Mouse (Mus musculus) cerebellum, adult 2 months (tissue): Measurements from ENCODE around the gene Zfp609. TPM values are rescaled to one million over a fixed set of nuclear protein-coding genes. Genes with fewer than 3 reads are reported as not detected.
A peak's percentile ranks its signal among the peaks of the same experiment; 100 is the strongest.

Experiments
- DNase-seq, 2 experiments: peaks; one replicate each; pipeline ENCODE4 v3.0.0; 2021
- H3K27ac ChIP-seq: fragments of 200-500 bp; 2 replicates; pipeline ENCODE4 v1.5.1; 2012; ENCODE audit warnings: low read length, control low read depth, inconsistent platforms; ENCODE audit not compliant: insufficient read depth
- H3K27me3 ChIP-seq: fragments of 200-500 bp; 2 replicates; pipeline ENCODE4 v1.6.1; 2012; ENCODE audit warnings: inconsistent platforms, mild to moderate bottlenecking, low read length, moderate library complexity; ENCODE audit not compliant: control insufficient read depth, insufficient read depth
- H3K4me1 ChIP-seq: fragments of 200-500 bp; 2 replicates; pipeline ENCODE4 v1.6.1; 2011; ENCODE audit warnings: low read length; ENCODE audit not compliant: control insufficient read depth, insufficient read depth
- H3K4me3 ChIP-seq: fragments of 200-500 bp; replicated peaks from 2 replicates; pipeline ENCODE3; 2011; ENCODE audit warnings: mild to moderate bottlenecking, low read depth, low read length, control low read depth; ENCODE audit not compliant: insufficient read depth
- CTCF ChIP-seq: fragments of 200-500 bp; IDR thresholded peaks from 2 replicates; pipeline ENCODE4 v1.5.1; 2011; ENCODE audit warnings: low read depth, mild to moderate bottlenecking, control low read depth, low read length, moderate library complexity, borderline replicate concordance; ENCODE audit not compliant: insufficient read depth
- POLR2A ChIP-seq: fragments of 200-500 bp; IDR thresholded peaks from 2 replicates; pipeline ENCODE4 v1.6.1; 2011; ENCODE audit warnings: low read length, control low read depth, borderline replicate concordance; ENCODE audit not compliant: insufficient read depth
- WGBS: fragments of 180-500 bp; shearing (Covaris S2); methylation state at CpG from one replicate; pipeline ENCODE4 v1.1.7; 2018; 5-methylcytosine and 5-hydroxymethylcytosine counted together
- polyA plus RNA-seq: library from polyadenylated mRNA; depleted of rRNA; stranded (reverse); fragments of >200 nt; gene quantifications from 2 replicates; pipeline ENCODE4 v1.2.3, GENCODE M21; 2012

The Zfp609 gene
- polyA plus RNA-seq, 1 experiment: 19.2 TPM

GRCm38 (mm10) chr9:65755673-65756375, 71.5 kb downstream of the Zfp609 start:
- H3K4me1 ChIP-seq: peaks cover 8% of the 10 kb centered on the region
- no peak for DNase-seq
- WGBS: 77% methylated on average over 7 of the region's 7 CpGs
- no peaks in the 10 kb centered on the region for H3K27me3 ChIP-seq
- no peak overlapping the region for H3K4me3 ChIP-seq
- TF ChIP-seq CTCF (no peak), POLR2A (no peak)
- H3K27ac ChIP-seq: no peak overlapping the region

GRCm38 (mm10) chr9:65755164-65755563, 72.2 kb downstream of the Zfp609 start:
- Histone ChIP-seq H3K4me3 (no peak overlapping the region), H3K4me1 (peaks cover 5% of the 10 kb centered on the region), H3K27ac (no peak overlapping the region), H3K27me3 (no peaks in the 10 kb centered on the region)
- DNase-seq: no peak
- 92% methylated on average over 1 of the region's 1 CpGs for WGBS
- TF ChIP-seq CTCF: no peak
- no peak for TF ChIP-seq POLR2A

- no peak for DNase-seq
- no peak overlapping the region for H3K27ac ChIP-seq
These were observed 74.7 kb downstream of the Zfp609 start for GRCm38 (mm10) chr9:65752632-65753031.

GRCm38 (mm10) chr9:65751906-65752305, 75.5 kb downstream of the Zfp609 start:
- no peaks in the 10 kb centered on the region for H3K27me3 ChIP-seq
- TF ChIP-seq POLR2A (no peak), CTCF (no peak)
- DNase-seq: no peak
- 93% methylated on average over 7 of the region's 7 CpGs for WGBS
- H3K27ac ChIP-seq: no peak overlapping the region
- peaks cover 3% of the 10 kb centered on the region; the same call in 1 of the 2 replicates for H3K4me1 ChIP-seq
- H3K4me3 ChIP-seq: no peak overlapping the region

More at GRCm38 (mm10) chr9:65752632-65753031, 74.7 kb downstream of the Zfp609 start:
- WGBS: 98% methylated on average over 3 of the region's 3 CpGs
- TF ChIP-seq CTCF: peak; percentile 15; the same call in 1 of the 2 replicates
- no peak for TF ChIP-seq POLR2A
- Histone ChIP-seq H3K4me1 (peaks cover 3% of the 10 kb centered on the region; the same call in 1 of the 2 replicates), H3K4me3 (no peak overlapping the region), H3K27me3 (no peaks in the 10 kb centered on the region)

- H3K27ac ChIP-seq: no peak overlapping the region
- TF ChIP-seq CTCF: no peak
- no peak for TF ChIP-seq POLR2A
These were observed 79.3 kb downstream of the Zfp609 start for GRCm38 (mm10) chr9:65748102-65748501.

DNA sequence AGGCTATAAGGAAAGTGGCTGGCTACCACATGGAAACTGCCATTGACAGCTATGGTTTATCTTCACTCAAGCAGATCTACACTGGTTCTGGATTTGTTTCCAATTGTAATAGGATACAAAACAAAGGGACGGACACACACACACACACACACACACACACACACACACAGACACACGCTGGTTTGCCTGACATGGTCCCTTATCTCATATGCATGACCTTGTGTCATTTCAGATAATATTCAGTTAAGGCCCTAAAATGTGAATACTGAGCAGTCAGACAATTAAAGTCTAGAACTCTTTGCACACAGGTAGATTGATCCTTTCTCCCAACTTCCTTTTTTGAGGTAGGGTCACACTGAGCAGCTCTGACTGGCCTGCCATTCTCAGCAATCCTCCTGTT, 80.9 kb downstream of the Zfp609 start:
- Histone ChIP-seq H3K4me1 (peaks cover 21% of the 10 kb centered on the region; the same call in 1 of the 2 replicates), H3K27ac (no peak overlapping the region)
- 90% methylated on average over 2 of the region's 2 CpGs for WGBS

More at GRCm38 (mm10) chr9:65748102-65748501, 79.3 kb downstream of the Zfp609 start:
- peaks cover 21% of the 10 kb centered on the region; the same call in 1 of the 2 replicates for H3K4me1 ChIP-seq
- peak in 1 of 2 experiments; percentile 45 for DNase-seq
- 3% methylated on average over 4 of the region's 4 CpGs for WGBS
- H3K27me3 ChIP-seq: no peaks in the 10 kb centered on the region
- H3K4me3 ChIP-seq: no peak overlapping the region

GRCm38 (mm10) chr9:65745456-65745855, 81.9 kb downstream of the Zfp609 start:
- Histone ChIP-seq H3K4me3 (no peak overlapping the region), H3K27me3 (no peaks in the 10 kb centered on the region), H3K27ac (peak overlapping the region; percentile 75; the same call in 1 of the 2 replicates), H3K4me1 (peaks cover 21% of the 10 kb centered on the region; the same call in 1 of the 2 replicates)
- DNase-seq: no peak
- no peak for TF ChIP-seq POLR2A
- no peak for TF ChIP-seq CTCF
- WGBS: 58% methylated on average over 5 of the region's 5 CpGs

More for the DNA sequence above, 80.9 kb downstream of the Zfp609 start:
- Histone ChIP-seq H3K4me3 (no peak overlapping the region), H3K27me3 (no peaks in the 10 kb centered on the region)
- TF ChIP-seq CTCF (no peak), POLR2A (no peak)
- DNase-seq: no peak

DNA sequence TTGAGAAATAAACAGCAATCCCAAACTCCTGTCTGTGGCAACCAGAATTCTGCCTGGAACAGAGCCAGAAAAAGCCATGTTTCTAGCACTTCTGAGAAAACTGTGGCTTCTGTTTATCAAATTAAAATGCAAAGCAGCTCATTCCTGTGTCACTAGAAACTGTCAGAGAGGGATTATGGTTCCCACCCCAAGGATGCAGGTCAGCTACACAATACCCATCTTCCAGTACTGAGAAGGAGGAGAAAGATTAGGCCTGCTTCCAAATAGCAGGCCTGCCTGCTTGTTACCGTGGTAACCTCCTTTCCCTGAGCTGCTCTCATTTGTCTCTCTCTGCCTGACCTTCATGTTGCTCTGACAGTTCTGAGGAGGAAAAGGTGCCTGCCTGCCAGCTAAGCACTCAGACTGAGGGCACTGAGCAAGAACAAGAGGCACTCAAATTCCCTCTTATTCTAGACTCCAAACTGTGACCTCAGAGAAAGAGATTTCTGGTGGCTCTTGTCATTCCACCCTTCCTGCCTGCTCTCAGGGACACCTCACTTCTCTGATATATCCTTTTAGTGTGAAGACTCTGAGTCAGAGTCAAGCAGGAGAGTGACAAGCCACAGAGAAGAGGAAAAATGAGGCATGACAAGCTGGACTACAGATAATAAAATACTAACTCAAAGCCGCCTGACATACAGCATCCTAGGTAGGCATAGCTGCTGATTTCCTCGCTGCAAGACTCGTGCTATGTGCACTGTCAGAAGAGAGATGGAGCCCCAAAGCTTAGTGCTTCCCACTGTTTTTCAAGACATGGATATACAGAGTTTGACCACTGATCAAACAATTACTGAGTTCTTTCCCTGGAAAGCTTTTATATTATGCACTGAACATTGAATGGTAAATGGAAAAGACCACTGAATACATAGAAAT, 82.9 kb downstream of the Zfp609 start:
- Histone ChIP-seq H3K4me3 (no peak overlapping the region), H3K27ac (peak overlapping the region; percentile 52), H3K4me1 (peaks cover 21% of the 10 kb centered on the region; the same call in 1 of the 2 replicates), H3K27me3 (no peaks in the 10 kb centered on the region)
- WGBS: 14% methylated on average over 4 of the region's 4 CpGs
- no peak for TF ChIP-seq POLR2A
- TF ChIP-seq CTCF: no peak
- DNase-seq: peak; percentile 72 to 86
